Mouse (Mus musculus) limb, embryonic 12.5 days (tissue): ENCODE data around the gene Pptc7. TPM values are rescaled to one million over a fixed set of nuclear protein-coding genes. Genes with fewer than 3 reads are reported as not detected.

Experiments
- ATAC-seq: fragments of 200-750 bp; cut with Nextera tagmentation; 2 replicates; pipeline ENCODE4 v1.8.0; 2017; ENCODE audit warnings: low read depth, moderate TSS enrichment; ENCODE audit not compliant: insufficient number of reproducible peaks, insufficient read depth, low FRiP score, low TSS enrichment
- H3K27ac ChIP-seq: fragments of 300-500 bp; sonication (generic); 2 replicates; pipeline ENCODE4 v1.5.1; 2016; ENCODE audit warnings: mild to moderate bottlenecking, moderate library complexity
- H3K27me3 ChIP-seq: fragments of 300-500 bp; sonication (generic); 2 replicates; pipeline ENCODE4 v1.6.1; 2016; ENCODE audit warnings: mild to moderate bottlenecking, moderate library complexity
- H3K36me3 ChIP-seq: fragments of 300-500 bp; sonication (generic); 2 replicates; pipeline ENCODE4 v1.6.1; 2016; ENCODE audit warnings: mild to moderate bottlenecking, moderate library complexity
- H3K4me1 ChIP-seq: fragments of 300-500 bp; sonication (generic); replicated peaks from 2 replicates; pipeline ENCODE4 v1.6.1; 2016
- H3K4me2 ChIP-seq: fragments of 300-500 bp; sonication (generic); 2 replicates; pipeline ENCODE4 v1.6.1; 2016; ENCODE audit warnings: mild to moderate bottlenecking, moderate library complexity
- H3K4me3 ChIP-seq: fragments of 300-500 bp; sonication (generic); replicated peaks from 2 replicates; pipeline ENCODE4 v1.5.1; 2016; ENCODE audit warnings: mild to moderate bottlenecking
- H3K9ac ChIP-seq: fragments of 300-500 bp; sonication (generic); replicated peaks from 2 replicates; pipeline ENCODE4 v1.6.1; 2016; ENCODE audit warnings: mild to moderate bottlenecking, moderate library complexity
- H3K9me3 ChIP-seq: fragments of 300-500 bp; sonication (generic); 2 replicates; pipeline ENCODE4 v1.6.1; 2016; ENCODE audit warnings: mild to moderate bottlenecking, moderate library complexity
- WGBS: fragments of 180-500 bp; shearing (Covaris S2); methylation state at CpG from one replicate; pipeline ENCODE4 v1.1.7; 2016; 5-methylcytosine and 5-hydroxymethylcytosine counted together
- polyA plus RNA-seq: library from polyadenylated mRNA; unstranded; fragments of >200 nt; fragmentation: Nextera tagmentation; extraction: Ambion mirVana; gene quantifications from 2 replicates; pipeline ENCODE4 v1.2.1, GENCODE M21; 2016

The Pptc7 gene
- polyA plus RNA-seq, result 10.1 and 11.4 TPM in 2 replicates

GRCm38 (mm10) chr5:122284183-122285028 is at the start of gene Pptc7:
Pptc7 (plus strand) TSS chr5:122284365.
- Histone ChIP-seq H3K9me3 (no peaks in the 10 kb centered on the region), H3K36me3 (peaks cover 25% of the 10 kb centered on the region), H3K27me3 (no peaks in the 10 kb centered on the region), H3K9ac (peak within 1 kb of the TSS; percentile 83), H3K4me1 (peaks cover 26% of the 10 kb centered on the region), H3K4me2 (peak within 1 kb of the TSS; percentile 98), H3K27ac (peak within 1 kb of the TSS; percentile 45; the same call in 1 of the 2 replicates), H3K4me3 (peak within 1 kb of the TSS; percentile 98)
- peak; percentile 94 for ATAC-seq
- WGBS, result under 1% methylated on average over 98 of the region's 114 CpGs

- no peaks in the 10 kb centered on the region for H3K9me3 ChIP-seq
- no peak overlapping the region for H3K9ac ChIP-seq
- 54% methylated on average over 9 of the region's 9 CpGs for WGBS
- ATAC-seq, result no peak
- peak overlapping the region; percentile 56 for H3K27ac ChIP-seq
- peaks cover 22% of the 10 kb centered on the region for H3K36me3 ChIP-seq
- H3K4me3 ChIP-seq, result no peak overlapping the region
- peaks cover 23% of the 10 kb centered on the region for H3K4me1 ChIP-seq
- no peak overlapping the region for H3K4me2 ChIP-seq
- H3K27me3 ChIP-seq, result no peaks in the 10 kb centered on the region
Measured at GRCm38 (mm10) chr5:122235196-122235836, 48.8 kb upstream of the Pptc7 start.

GRCm38 (mm10) chr5:122237200-122237599 is 47.0 kb upstream of the Pptc7 start:
- no peak overlapping the region for H3K27ac ChIP-seq
- WGBS, result 81% methylated on average over 5 of the region's 5 CpGs

GRCm38 (mm10) chr5:122239618-122240017 is 44.5 kb upstream of the Pptc7 start:
- Histone ChIP-seq H3K36me3 (peaks cover 44% of the 10 kb centered on the region), H3K4me3 (no peak overlapping the region), H3K27ac (0 out of 2 replicates have a peak overlapping the region, but pooled peaks have one; percentile 12), H3K9me3 (no peaks in the 10 kb centered on the region), H3K27me3 (no peaks in the 10 kb centered on the region), H3K4me2 (no peak overlapping the region), H3K9ac (0 out of 2 replicates have a peak overlapping the region, but pooled peaks have one; percentile 1), H3K4me1 (peaks cover 19% of the 10 kb centered on the region)
- 81% methylated on average over 7 of the region's 7 CpGs for WGBS
- no peak for ATAC-seq

More at GRCm38 (mm10) chr5:122237200-122237599, 47.0 kb upstream of the Pptc7 start:
- no peaks in the 10 kb centered on the region for H3K27me3 ChIP-seq
- peaks cover 41% of the 10 kb centered on the region for H3K36me3 ChIP-seq
- no peak overlapping the region for H3K4me3 ChIP-seq
- no peak overlapping the region for H3K4me2 ChIP-seq
- H3K4me1 ChIP-seq, result peaks cover 23% of the 10 kb centered on the region
- H3K9me3 ChIP-seq, result no peaks in the 10 kb centered on the region
- H3K9ac ChIP-seq, result no peak overlapping the region
- ATAC-seq, result no peak

GRCm38 (mm10) chr5:122240521-122240920 is 43.6 kb upstream of the Pptc7 start:
- H3K9ac ChIP-seq, result no peak overlapping the region
- ATAC-seq, result no peak
- H3K27me3 ChIP-seq, result no peaks in the 10 kb centered on the region
- WGBS, result 92% methylated on average over 11 of the region's 11 CpGs
- H3K27ac ChIP-seq, result no peak overlapping the region
- H3K9me3 ChIP-seq, result no peaks in the 10 kb centered on the region
- peaks cover 44% of the 10 kb centered on the region for H3K36me3 ChIP-seq
- no peak overlapping the region for H3K4me3 ChIP-seq
- H3K4me1 ChIP-seq, result peaks cover 10% of the 10 kb centered on the region
- no peak overlapping the region for H3K4me2 ChIP-seq

- no peak overlapping the region for H3K4me3 ChIP-seq
- no peak overlapping the region for H3K27ac ChIP-seq
- H3K4me2 ChIP-seq, result no peak overlapping the region
- WGBS, result 83% methylated on average over 1 of the region's 1 CpGs
- no peaks in the 10 kb centered on the region for H3K9me3 ChIP-seq
- ATAC-seq, result no peak
- H3K4me1 ChIP-seq, result peaks cover 7% of the 10 kb centered on the region
- H3K9ac ChIP-seq, result no peak overlapping the region
- H3K36me3 ChIP-seq, result peaks cover 44% of the 10 kb centered on the region
- no peaks in the 10 kb centered on the region for H3K27me3 ChIP-seq
Measured at GRCm38 (mm10) chr5:122240989-122241388, 43.2 kb upstream of the Pptc7 start.

- Histone ChIP-seq H3K4me3 (no peak overlapping the region), H3K9ac (no peak overlapping the region), H3K36me3 (peaks cover 54% of the 10 kb centered on the region), H3K27ac (no peak overlapping the region), H3K27me3 (no peaks in the 10 kb centered on the region), H3K4me2 (no peak overlapping the region), H3K9me3 (no peaks in the 10 kb centered on the region), H3K4me1 (peaks cover 7% of the 10 kb centered on the region)
- WGBS, result 81% methylated on average over 6 of the region's 6 CpGs
- no peak for ATAC-seq
Measured at GRCm38 (mm10) chr5:122242521-122243123, 41.5 kb upstream of the Pptc7 start.

GRCm38 (mm10) chr5:122243781-122244523 is 40.2 kb upstream of the Pptc7 start:
- WGBS, result 91% methylated on average over 17 of the region's 17 CpGs
- Histone ChIP-seq H3K27ac (no peak overlapping the region), H3K9ac (no peak overlapping the region), H3K36me3 (peaks cover 58% of the 10 kb centered on the region), H3K9me3 (no peaks in the 10 kb centered on the region), H3K4me3 (no peak overlapping the region), H3K4me2 (no peak overlapping the region), H3K27me3 (no peaks in the 10 kb centered on the region), H3K4me1 (peaks cover 6% of the 10 kb centered on the region)
- ATAC-seq, result no peak

- H3K4me1 ChIP-seq, result no peaks in the 10 kb centered on the region
- H3K4me3 ChIP-seq, result no peak overlapping the region
- H3K9ac ChIP-seq, result no peak overlapping the region
- no peak for ATAC-seq
- no peak overlapping the region for H3K27ac ChIP-seq
- no peaks in the 10 kb centered on the region for H3K27me3 ChIP-seq
- 78% methylated on average over 3 of the region's 3 CpGs for WGBS
- peaks cover 51% of the 10 kb centered on the region for H3K36me3 ChIP-seq
- no peak overlapping the region for H3K4me2 ChIP-seq
- no peaks in the 10 kb centered on the region for H3K9me3 ChIP-seq
Measured at GRCm38 (mm10) chr5:122245186-122245585, 39.0 kb upstream of the Pptc7 start.

- Histone ChIP-seq H3K27ac (no peak overlapping the region), H3K9me3 (no peaks in the 10 kb centered on the region), H3K4me2 (no peak overlapping the region), H3K4me3 (no peak overlapping the region), H3K27me3 (no peaks in the 10 kb centered on the region), H3K9ac (no peak overlapping the region), H3K36me3 (peaks cover 50% of the 10 kb centered on the region), H3K4me1 (no peaks in the 10 kb centered on the region)
- no peak for ATAC-seq
- WGBS, result 79% methylated on average over 10 of the region's 10 CpGs
Measured at GRCm38 (mm10) chr5:122246547-122247167, 37.5 kb upstream of the Pptc7 start.
